Mouse (Mus musculus) intestine, embryonic 16.5 days (tissue): ENCODE results near the gene Kpna7. TPM values are rescaled to one million over a fixed set of nuclear protein-coding genes. Genes with fewer than 3 reads are reported as not detected.
"Not testable (repeated sequence)": the region's sequence is repeated elsewhere in the genome, so short reads cannot be mapped to it uniquely, and the experiment has no call there.

Experiments used
- ATAC-seq: fragments of 200-750 bp; cut with Nextera tagmentation; 2 replicates; pipeline ENCODE4 v1.8.0; 2017; ENCODE audit warnings: moderate TSS enrichment, moderate library complexity
- H3K27ac ChIP-seq: fragments of 300-500 bp; sonication (generic); 2 replicates; pipeline ENCODE4 v1.5.1; 2014; ENCODE audit warnings: mild to moderate bottlenecking, low read length
- H3K27me3 ChIP-seq: fragments of 300-500 bp; sonication (generic); replicated peaks from 2 replicates; pipeline ENCODE4 v1.6.1; 2014; ENCODE audit warnings: low read length, control low read depth, mixed read lengths; ENCODE audit not compliant: control insufficient read depth, insufficient read depth
- H3K36me3 ChIP-seq: fragments of 300-500 bp; sonication (generic); 2 replicates; pipeline ENCODE4 v1.6.1; 2014; ENCODE audit warnings: low read length, control low read depth; ENCODE audit not compliant: control insufficient read depth, insufficient read depth
- H3K4me1 ChIP-seq: fragments of 300-500 bp; sonication (generic); 2 replicates; pipeline ENCODE4 v1.6.1; 2014; ENCODE audit warnings: low read length, control low read depth, mixed read lengths; ENCODE audit not compliant: control insufficient read depth, insufficient read depth
- H3K4me2 ChIP-seq: fragments of 300-500 bp; sonication (generic); 2 replicates; pipeline ENCODE4 v1.6.1; 2014; ENCODE audit warnings: low read depth, low read length, control low read depth
- H3K4me3 ChIP-seq: fragments of 300-500 bp; sonication (generic); 2 replicates; pipeline ENCODE4 v1.5.1; 2014; ENCODE audit warnings: mild to moderate bottlenecking, low read length
- H3K9ac ChIP-seq: fragments of 300-500 bp; sonication (generic); 2 replicates; pipeline ENCODE4 v1.6.1; 2014; ENCODE audit warnings: low read depth, low read length
- H3K9me3 ChIP-seq: fragments of 300-500 bp; sonication (generic); 2 replicates; pipeline ENCODE4 v1.6.1; 2016; ENCODE audit warnings: low read length, control low read depth; ENCODE audit not compliant: control insufficient read depth
- WGBS: fragments of 180-500 bp; shearing (Covaris S2); extraction: QIAGEN DNeasy Blood & Tissue Kit; methylation state at CpG from one replicate; pipeline ENCODE4 v1.1.7; 2014; 5-methylcytosine and 5-hydroxymethylcytosine counted together
- polyA plus RNA-seq: library from polyadenylated mRNA; unstranded; fragments of >200 nt; fragmentation: Nextera tagmentation; extraction: Ambion mirVana; gene quantifications from 2 replicates; pipeline ENCODE4 v1.2.1, GENCODE M21; 2015

Gene Kpna7
- polyA plus RNA-seq, 1 experiment from 2014 or later: 0.40 TPM

GRCm38 (mm10) chr5:145088186-145088585, 4.4 kb upstream of the Kpna7 start:
- Histone ChIP-seq H3K4me3 (no peak overlapping the region), H3K27ac (no peak overlapping the region), H3K4me1 (peaks cover 8% of the 10 kb centered on the region; the same call in 1 of the 2 replicates), H3K4me2 (no peak overlapping the region), H3K9me3 (no peaks in the 10 kb centered on the region), H3K36me3 (0 out of 2 replicates have a peak, but pooled peaks cover 9% of the 10 kb centered on the region), H3K27me3 (no peaks in the 10 kb centered on the region), H3K9ac (no peak overlapping the region)
- ATAC-seq: no peak
- WGBS: 96% methylated on average over 2 of the region's 2 CpGs

- Histone ChIP-seq H3K27ac (no peak overlapping the region), H3K4me3 (peak overlapping the region; percentile 89), H3K9ac (peak overlapping the region; percentile 96), H3K4me1 (peaks cover 8% of the 10 kb centered on the region; the same call in 1 of the 2 replicates), H3K36me3 (no peaks in the 10 kb centered on the region), H3K27me3 (no peaks in the 10 kb centered on the region), H3K9me3 (no peaks in the 10 kb centered on the region), H3K4me2 (peak overlapping the region; percentile 90)
- WGBS: 59% methylated on average over 2 of the region's 2 CpGs
- ATAC-seq: no peak
Measured at GRCm38 (mm10) chr5:145084822-145085221, 992 bp upstream of the Kpna7 start.

- H3K27ac ChIP-seq: peak overlapping the region; percentile 70; the same call in 1 of the 2 replicates
Measured at GRCm38 (mm10) chr5:145083201-145083600, 629 bp downstream of the Kpna7 start.

GRCm38 (mm10) chr5:145081866-145082613, 1.8 kb downstream of the Kpna7 start:
- H3K9ac ChIP-seq: no peak overlapping the region
- 87% methylated on average over 10 of the region's 10 CpGs for WGBS
- no peaks in the 10 kb centered on the region for H3K9me3 ChIP-seq
- no peak overlapping the region for H3K27ac ChIP-seq
- peaks cover 8% of the 10 kb centered on the region; the same call in 1 of the 2 replicates for H3K4me1 ChIP-seq
- no peak overlapping the region for H3K4me3 ChIP-seq
- no peaks in the 10 kb centered on the region for H3K36me3 ChIP-seq
- no peak for ATAC-seq
- no peak overlapping the region for H3K4me2 ChIP-seq
- H3K27me3 ChIP-seq: no peaks in the 10 kb centered on the region

More at GRCm38 (mm10) chr5:145083201-145083600, 629 bp downstream of the Kpna7 start:
- H3K9ac ChIP-seq: peak overlapping the region; percentile 96; the same call in 1 of the 2 replicates
- peak overlapping the region; percentile 89 for H3K4me3 ChIP-seq
- not testable (repeated sequence) for H3K9me3 ChIP-seq, H3K27me3 ChIP-seq, H3K36me3 ChIP-seq, H3K4me1 ChIP-seq
- peak overlapping the region; percentile 90 for H3K4me2 ChIP-seq
- 45% methylated on average over 6 of the region's 6 CpGs for WGBS
- peak; percentile 51 for ATAC-seq

GRCm38 (mm10) chr5:145075081-145075480, 8.7 kb downstream of the Kpna7 start:
- Histone ChIP-seq H3K4me3 (no peak overlapping the region), H3K9me3 (no peaks in the 10 kb centered on the region), H3K4me1 (no peaks in the 10 kb centered on the region), H3K9ac (no peak overlapping the region), H3K36me3 (no peaks in the 10 kb centered on the region), H3K27ac (no peak overlapping the region), H3K4me2 (no peak overlapping the region), H3K27me3 (no peaks in the 10 kb centered on the region)
- ATAC-seq: no peak
- WGBS: 45% methylated on average over 3 of the region's 3 CpGs

- H3K27ac ChIP-seq: no peak overlapping the region
- no peaks in the 10 kb centered on the region for H3K36me3 ChIP-seq
- no peak for ATAC-seq
- no peaks in the 10 kb centered on the region for H3K9me3 ChIP-seq
- H3K9ac ChIP-seq: no peak overlapping the region
- no peaks in the 10 kb centered on the region for H3K4me1 ChIP-seq
- 50% methylated on average over 6 of the region's 6 CpGs for WGBS
- no peak overlapping the region for H3K4me3 ChIP-seq
- no peaks in the 10 kb centered on the region for H3K27me3 ChIP-seq
- no peak overlapping the region for H3K4me2 ChIP-seq
Measured at GRCm38 (mm10) chr5:145071342-145071741, 12.5 kb downstream of the Kpna7 start.

- H3K4me3 ChIP-seq: no peak overlapping the region
- no peaks in the 10 kb centered on the region for H3K27me3 ChIP-seq
- H3K4me2 ChIP-seq: no peak overlapping the region
- H3K27ac ChIP-seq: no peak overlapping the region
- no peaks in the 10 kb centered on the region for H3K36me3 ChIP-seq
- no peaks in the 10 kb centered on the region for H3K4me1 ChIP-seq
- WGBS: under 1% methylated on average over 5 of the region's 5 CpGs
- ATAC-seq: 0 out of 2 replicates have a peak, but pooled peaks have one; percentile 46
- no peaks in the 10 kb centered on the region for H3K9me3 ChIP-seq
- no peak overlapping the region for H3K9ac ChIP-seq
Measured at GRCm38 (mm10) chr5:145069707-145070106, 14.1 kb downstream of the Kpna7 start.

GRCm38 (mm10) chr5:145068863-145069262, 15.0 kb downstream of the Kpna7 start:
- H3K27ac ChIP-seq: no peak overlapping the region
- H3K9me3 ChIP-seq: no peaks in the 10 kb centered on the region
- no peak overlapping the region for H3K4me3 ChIP-seq
- ATAC-seq: no peak
- no peak overlapping the region for H3K4me2 ChIP-seq
- no peaks in the 10 kb centered on the region for H3K36me3 ChIP-seq
- no peaks in the 10 kb centered on the region for H3K4me1 ChIP-seq
- no peaks in the 10 kb centered on the region for H3K27me3 ChIP-seq
- no peak overlapping the region for H3K9ac ChIP-seq
- WGBS: 37% methylated on average over 3 of the region's 3 CpGs

- ATAC-seq: no peak
- 92% methylated on average over 1 of the region's 1 CpGs for WGBS
- Histone ChIP-seq H3K36me3 (no peaks in the 10 kb centered on the region), H3K9me3 (no peaks in the 10 kb centered on the region), H3K27me3 (no peaks in the 10 kb centered on the region), H3K27ac (no peak overlapping the region), H3K4me3 (no peak overlapping the region), H3K4me2 (no peak overlapping the region), H3K4me1 (no peaks in the 10 kb centered on the region), H3K9ac (no peak overlapping the region)
Measured at GRCm38 (mm10) chr5:145064765-145065340, 19.0 kb downstream of the Kpna7 start.
